Mouse (Mus musculus): ENCODE measurements around the gene Mmp9. TPM values are rescaled to one million over a fixed set of nuclear protein-coding genes. Genes with fewer than 3 reads are reported as not detected.

The Mmp9 gene
- total RNA-seq, 2 experiments from 2014 or later: 2.1 to 2.3 TPM

DNA sequence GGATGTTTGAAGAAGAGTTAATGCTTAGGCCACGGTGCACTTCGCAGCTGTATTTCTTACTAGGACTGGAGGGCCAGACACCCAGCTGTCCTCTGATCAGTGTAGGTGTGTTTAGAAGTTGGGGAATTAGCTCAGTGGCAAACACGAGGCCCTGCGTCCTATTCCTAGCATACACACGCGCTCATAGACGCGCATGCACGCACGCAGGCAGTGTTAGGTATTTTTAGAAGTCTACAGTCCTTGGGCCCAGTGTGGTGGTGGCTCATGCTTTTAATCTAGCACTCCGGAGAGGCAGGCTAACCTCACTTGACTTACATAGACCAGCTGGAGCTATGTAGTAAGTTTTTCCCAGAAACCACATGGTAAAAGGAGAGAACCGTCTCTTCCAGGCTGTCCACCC lies 28.4 kb upstream of the Mmp9 start:
- intact Hi-C loops (cut with DNase I): no loop called here
- no peak for DNase-seq

DNA sequence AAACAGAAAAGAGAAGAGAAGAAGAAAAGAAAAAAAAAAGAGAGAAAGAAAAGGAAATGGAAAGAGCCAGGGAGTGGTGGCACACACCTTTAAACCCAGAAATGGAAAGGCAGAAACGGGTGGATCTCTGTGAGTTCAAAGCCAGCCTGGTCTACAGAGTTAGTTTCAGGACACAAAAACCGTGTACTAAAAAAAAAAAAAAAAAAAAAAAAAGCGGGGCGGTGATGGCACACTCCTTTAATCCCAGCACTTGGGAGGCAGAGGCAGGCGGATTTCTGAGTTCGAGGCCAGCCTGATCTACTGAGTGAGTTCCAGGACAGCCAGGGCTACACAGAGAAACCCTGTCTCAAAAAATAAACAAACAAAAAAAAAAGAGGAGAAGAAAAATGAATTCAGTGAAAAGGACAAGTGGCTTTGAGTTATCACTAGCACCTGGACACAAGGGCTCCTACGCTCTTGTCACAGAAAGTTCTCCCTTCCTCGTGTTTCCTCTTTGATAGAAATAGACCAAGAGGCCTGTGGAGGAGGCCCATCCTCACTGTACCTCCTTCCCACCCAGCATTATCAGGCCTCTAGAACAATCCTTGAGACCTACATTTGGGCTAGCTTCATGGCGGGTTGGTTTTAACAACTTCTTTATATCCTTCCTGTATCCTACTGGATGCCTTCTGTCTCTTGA lies 27.7 kb upstream of the Mmp9 start:
- no peak for DNase-seq
- intact Hi-C loops (cut with DNase I): no loop called here

DNA sequence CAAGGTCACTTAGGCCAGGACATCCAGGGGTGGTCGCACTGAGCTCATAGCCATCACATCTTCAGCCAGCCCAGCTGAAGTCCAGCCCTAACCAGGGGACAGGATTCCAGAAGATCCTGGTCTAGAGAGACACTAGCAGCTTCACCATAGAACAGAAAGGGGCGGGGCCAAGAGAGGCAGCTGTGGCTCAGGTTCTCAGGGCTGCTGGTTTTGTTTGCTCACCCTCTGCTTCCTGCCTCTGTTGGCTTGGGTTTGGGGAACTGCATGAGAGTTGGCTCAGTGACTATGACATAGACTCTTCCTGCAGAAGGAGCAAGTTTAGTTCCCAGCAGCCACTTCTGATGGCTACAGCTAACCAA lies 27.2 kb upstream of the Mmp9 start:
- no peak for DNase-seq
- intact Hi-C loops (cut with DNase I): no loop called here

DNA sequence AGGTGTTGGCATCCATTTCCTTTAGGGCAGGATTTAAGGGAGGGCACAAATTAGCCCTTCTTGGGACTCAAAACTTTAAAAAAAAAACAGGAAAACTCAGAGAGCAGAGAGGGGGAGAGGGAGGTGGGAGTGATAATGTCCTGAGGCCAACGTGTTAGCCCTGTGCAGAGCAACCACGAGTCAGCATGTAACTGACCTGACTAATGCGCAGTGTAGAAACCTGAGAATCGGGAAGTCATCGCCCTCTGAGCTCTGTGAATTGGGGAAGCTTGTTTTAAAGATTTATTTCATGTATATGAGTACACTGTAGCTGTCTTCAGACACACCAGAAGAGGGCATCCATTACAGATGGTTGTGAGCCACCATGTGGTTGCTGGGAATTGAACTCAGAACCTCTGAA lies 23.8 kb upstream of the Mmp9 start:
- DNase-seq: no peak
- intact Hi-C loops (cut with DNase I): no loop called here

- intact Hi-C loops (cut with DNase I): no loop called here
- DNase-seq: no peak
Observed at GRCm38 (mm10) chr2:164917371-164917770, 23.2 kb upstream of the Mmp9 start.

- intact Hi-C loops (cut with DNase I): no loop called here
- DNase-seq: no peak
Observed at GRCm38 (mm10) chr2:164918325-164918724, 22.3 kb upstream of the Mmp9 start.

GRCm38 (mm10) chr2:164921984-164922383 lies 18.6 kb upstream of the Mmp9 start:
- intact Hi-C loops (cut with DNase I): no loop called here
- no peak for DNase-seq

- intact Hi-C loops (cut with DNase I): no loop called here
- DNase-seq: no peak
Observed at GRCm38 (mm10) chr2:164923291-164923690, 17.3 kb upstream of the Mmp9 start.

GRCm38 (mm10) chr2:164924100-164924857 lies 16.3 kb upstream of the Mmp9 start:
- DNase-seq: peak; percentile 86
- intact Hi-C loops (cut with DNase I): no loop called here

- DNase-seq: no peak
- intact Hi-C loops (cut with DNase I): no loop called here
Observed at GRCm38 (mm10) chr2:164930706-164931581, 9.6 kb upstream of the Mmp9 start.

GRCm38 (mm10) chr2:164933534-164933933 lies 7.0 kb upstream of the Mmp9 start:
- DNase-seq: no peak
- intact Hi-C loops (cut with DNase I): no loop called here

- no peak for DNase-seq
- intact Hi-C loops (cut with DNase I): no loop called here
Observed at GRCm38 (mm10) chr2:164935991-164936390, 4.6 kb upstream of the Mmp9 start.

GRCm38 (mm10) chr2:164938146-164939091 lies 2.2 kb upstream of the Mmp9 start:
- no peak for DNase-seq
- intact Hi-C loops (cut with DNase I): no loop called here

GRCm38 (mm10) chr2:164939106-164939505 lies 1.5 kb upstream of the Mmp9 start:
- intact Hi-C loops (cut with DNase I): no loop called here
- DNase-seq: no peak

DNA sequence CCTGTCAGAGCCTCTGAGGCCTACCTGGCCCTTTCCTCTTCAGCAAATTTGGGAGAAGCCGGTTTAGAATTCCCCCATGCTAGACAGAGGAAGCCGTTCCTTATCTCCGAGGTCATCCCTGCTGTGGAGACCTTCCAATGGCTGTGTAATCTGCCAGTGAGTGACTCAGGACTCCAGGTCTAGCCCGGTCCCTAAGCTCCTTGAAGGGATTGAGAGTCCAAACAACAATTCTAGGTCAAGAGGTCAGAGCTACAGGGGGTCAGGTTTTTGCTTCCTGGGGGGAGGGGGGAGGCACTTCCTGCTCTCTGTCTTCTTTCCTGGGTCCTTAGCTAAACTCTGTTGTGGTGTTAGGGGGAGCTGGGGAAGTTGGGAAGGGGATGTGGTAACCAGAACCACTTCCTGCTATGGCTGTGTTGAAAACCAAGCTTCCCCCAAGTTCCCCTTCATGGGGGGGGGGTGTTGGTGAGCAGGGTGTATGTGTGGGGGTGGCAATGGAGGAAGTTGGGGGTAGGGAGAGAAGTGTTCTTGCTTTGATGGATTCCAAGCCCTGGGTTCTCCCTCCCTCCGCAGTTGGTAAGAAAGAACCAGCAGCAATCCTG lies 2.2 kb downstream of the Mmp9 start:
- DNase-seq: no peak
- intact Hi-C loops (cut with DNase I): no loop called here

DNA sequence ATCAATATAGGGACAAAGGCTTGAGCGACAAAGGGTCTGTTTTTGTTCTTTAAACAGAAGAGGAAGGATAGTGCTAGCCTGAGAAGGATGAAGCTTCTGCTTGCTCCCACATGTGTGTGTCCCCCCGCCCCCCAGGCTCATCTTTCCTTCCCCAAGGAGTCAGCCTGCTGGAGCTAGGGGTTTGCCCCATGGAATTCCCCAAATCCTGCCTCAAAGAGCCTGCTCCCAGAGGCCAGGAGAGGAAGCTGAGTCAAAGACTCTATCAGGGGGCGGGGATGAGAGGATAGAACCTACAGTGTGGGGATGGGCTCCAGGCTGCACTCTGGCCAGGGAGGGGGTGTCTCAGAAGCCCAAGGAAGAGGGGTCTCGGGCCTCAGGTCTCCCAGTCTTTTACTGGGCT lies 6.9 kb downstream of the Mmp9 start:
- intact Hi-C loops (cut with DNase I): no loop called here

DNA sequence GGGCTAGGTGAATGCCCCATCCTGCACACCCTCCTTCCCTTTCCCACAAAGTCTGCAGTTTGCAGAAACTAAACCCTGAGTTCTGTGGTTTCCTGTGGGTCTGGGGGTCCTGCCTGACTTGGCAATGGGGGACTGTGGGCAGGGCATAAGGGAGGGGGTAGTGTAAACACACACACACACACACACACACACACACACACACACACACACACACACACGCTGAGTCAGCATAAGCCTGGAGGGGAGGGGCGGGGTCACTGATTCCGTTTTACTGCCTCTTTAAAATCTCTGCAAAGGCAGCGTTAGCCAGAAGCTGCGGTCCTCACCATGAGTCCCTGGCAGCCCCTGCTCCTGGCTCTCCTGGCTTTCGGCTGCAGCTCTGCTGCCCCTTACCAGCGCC lies 7.3 kb downstream of the Mmp9 start:
- DNase-seq: no peak
- intact Hi-C loops (cut with DNase I): no loop called here

More for the DNA sequence above, 6.9 kb downstream of the Mmp9 start:
- DNase-seq: no peak

DNA sequence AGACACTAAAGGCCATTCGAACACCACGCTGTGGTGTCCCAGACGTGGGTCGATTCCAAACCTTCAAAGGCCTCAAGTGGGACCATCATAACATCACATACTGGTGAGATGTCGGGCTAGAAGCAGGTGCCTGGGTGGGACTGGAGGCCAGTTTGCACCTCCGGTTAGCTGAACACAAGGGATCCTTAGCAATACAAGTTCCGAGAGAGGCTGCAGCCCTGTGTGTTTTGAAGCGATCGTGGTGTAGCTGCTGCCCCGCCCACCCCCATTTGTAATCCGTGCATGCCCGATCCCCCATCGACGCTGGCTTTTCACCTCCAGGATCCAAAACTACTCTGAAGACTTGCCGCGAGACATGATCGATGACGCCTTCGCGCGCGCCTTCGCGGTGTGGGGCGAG lies 8.4 kb downstream of the Mmp9 start:
- no peak for DNase-seq
- intact Hi-C loops (cut with DNase I): no loop called here

GRCm38 (mm10) chr2:164950501-164950900 lies 9.9 kb downstream of the Mmp9 start:
- intact Hi-C loops (cut with DNase I): no loop called here
- no peak for DNase-seq

DNA sequence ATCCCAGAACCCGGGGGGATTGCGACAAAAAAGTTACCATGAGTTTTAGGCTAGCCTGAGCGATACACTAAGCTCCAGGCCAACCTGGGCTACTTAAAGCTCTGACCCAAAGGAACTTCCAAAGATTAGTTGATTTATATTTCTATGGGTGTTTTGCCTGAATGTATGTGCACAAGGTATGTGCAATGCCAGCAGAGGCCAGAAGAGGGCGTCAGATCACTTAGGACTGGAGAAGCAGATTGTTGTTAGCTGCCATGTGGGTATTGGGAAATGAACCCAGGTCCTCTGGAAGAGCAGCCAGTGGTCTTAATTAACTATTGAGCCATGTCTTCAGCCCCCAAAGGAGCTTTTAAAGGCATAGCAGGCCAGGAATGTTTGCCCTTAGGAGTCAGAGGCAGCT lies 11.2 kb downstream of the Mmp9 start:
- DNase-seq: no peak
- intact Hi-C loops (cut with DNase I): no loop called here

Measured in left cerebral cortex, postnatal 4 days (tissue).